In genomic region chr10:60272241-60272640, GRCm38 (mm10) we compare ENCODE assay signal across 21 mouse cellular contexts. TPM values are rescaled to one million over a fixed set of nuclear protein-coding genes. Genes with fewer than 3 reads are reported as not detected.
DNase-seq lines count a peak whose midpoint lies in the region; ATAC-seq and TF ChIP-seq lines count a peak whose summit lies in the region.
"Had no signal": no experiment of that assay in that cellular context is flagged by ENCODE, and none has a peak within 500 bp of the region (broad histone marks: within the 10 kb centered on the region; RNA-seq: fewer than 3 reads in every experiment).

No protein-coding gene starts in this region.

- H3K27ac ChIP-seq in heart, embryonic 13.5 days (replicated peaks), result no peak overlapping the region
- H3K27ac ChIP-seq in MEL (ENCODE audit: control insufficient read depth, low read depth, low read length) (no peak overlapping the region), macrophage (peak overlapping the region; percentile 100)
- H3K27ac ChIP-seq: embryonic facial prominence, embryonic 15.5 days; hindbrain, embryonic 10.5 days; hindbrain, postnatal 0 days; kidney, postnatal 0 days; limb, embryonic 13.5 days; midbrain, embryonic 10.5 days had no signal

- WGBS in heart, embryonic 13.5 days, result 19% methylated on average over 6 of the region's 6 CpGs
- WGBS in macrophage (ENCODE audit: missing documents), result 65% methylated on average over 4 of the region's 6 CpGs

- 0 out of 2 replicates have a peak overlapping the region, but pooled peaks have one; percentile 1 for H3K9ac ChIP-seq in heart, embryonic 13.5 days
- no peak overlapping the region for H3K9ac ChIP-seq in MEL (ENCODE audit: control insufficient read depth, low read depth, low read length, poor library complexity, severe bottlenecking)
- H3K9ac ChIP-seq: embryonic facial prominence, embryonic 15.5 days; forebrain, postnatal 0 days; limb, embryonic 13.5 days had no signal

- H3K36me3 ChIP-seq in heart, embryonic 13.5 days, result no peaks in the 10 kb centered on the region
- H3K36me3 ChIP-seq in G1E (replicated peaks) (no peaks in the 10 kb centered on the region), MEL (ENCODE audit: control insufficient read depth in 1 of 2, insufficient read depth in 2 of 2, low read length in 2 of 2) (peaks cover 0 to 19% of the 10 kb centered on the region in 2 experiments; a peak in 2 of 4 replicates), macrophage (ENCODE audit: inconsistent target) (no peaks in the 10 kb centered on the region)
- H3K36me3 ChIP-seq: embryonic facial prominence, embryonic 15.5 days; hindbrain, embryonic 10.5 days; limb, embryonic 13.5 days; midbrain, embryonic 10.5 days had no signal

- TF ChIP-seq EP300 in MEL (IDR thresholded peaks at IDR 0.05; ENCODE audit: low read depth in 1 of 2, low read length in 2 of 2), result peak in 1 of 2 experiments; percentile 48; a peak in 1 of 4 replicates

- TF ChIP-seq CTCF in G1E (IDR thresholded peaks at IDR 0.05; ENCODE audit: low read depth, low read length), result no peak
- no peak; a peak in 2 of 6 replicates for TF ChIP-seq CTCF in MEL (IDR thresholded peaks at IDR 0.05 in 2 of 3, conservative IDR thresholded peaks at IDR 0.05 in 1 of 3; ENCODE audit: control insufficient read depth in 1 of 3, insufficient read depth in 1 of 3, low read depth in 2 of 3, low read length in 3 of 3, poor library complexity in 1 of 3, severe bottlenecking in 1 of 3)

- H3K9me3 ChIP-seq in heart, embryonic 13.5 days, result no peaks in the 10 kb centered on the region
- H3K9me3 ChIP-seq in G1E (replicated peaks), result no peaks in the 10 kb centered on the region
- no peaks in the 10 kb centered on the region for H3K9me3 ChIP-seq in MEL (replicated peaks; ENCODE audit: insufficient read depth, low read length)
- H3K9me3 ChIP-seq: embryonic facial prominence, embryonic 15.5 days; hindbrain, embryonic 10.5 days; limb, embryonic 13.5 days; midbrain, embryonic 10.5 days had no signal

- TF ChIP-seq RAD21 in MEL (IDR thresholded peaks at IDR 0.05; ENCODE audit: low read depth, low read length), result no peak

- peaks cover 30% of the 10 kb centered on the region for H3K4me1 ChIP-seq in heart, embryonic 13.5 days
- H3K4me1 ChIP-seq in G1E (ENCODE audit: insufficient read depth, low read depth, low read length) (peaks cover 20% of the 10 kb centered on the region), MEL (ENCODE audit: control insufficient read depth in 1 of 2, insufficient read depth in 2 of 2, low read length in 2 of 2) (peaks cover 4 to 24% of the 10 kb centered on the region in 2 experiments)

- TF ChIP-seq POLR2A in MEL (IDR thresholded peaks at IDR 0.05; ENCODE audit: control insufficient read depth in 1 of 2, insufficient read depth in 1 of 2, low read depth in 1 of 2, low read length in 2 of 2, poor library complexity in 1 of 2), result no peak

- no peaks in the 10 kb centered on the region for H3K27me3 ChIP-seq in heart, embryonic 13.5 days (replicated peaks)
- 0 out of 2 replicates have a peak, but pooled peaks cover 4% of the 10 kb centered on the region for H3K27me3 ChIP-seq in G1E (ENCODE audit: insufficient read depth, low read length)
- no peaks in the 10 kb centered on the region for H3K27me3 ChIP-seq in MEL (ENCODE audit: control insufficient read depth in 1 of 2, insufficient read depth in 2 of 2, low read length in 2 of 2)
- H3K27me3 ChIP-seq: embryonic facial prominence, embryonic 15.5 days; limb, embryonic 13.5 days had no signal

- H3K4me3 ChIP-seq in heart, embryonic 13.5 days, result no peak overlapping the region
- H3K4me3 ChIP-seq in G1E (ENCODE audit: low read depth, low read length), result no peak overlapping the region
- H3K4me3 ChIP-seq in MEL (ENCODE audit: control insufficient read depth in 1 of 2, insufficient read depth in 1 of 2, low read depth in 2 of 2, low read length in 2 of 2), result no peak overlapping the region
- no peak overlapping the region for H3K4me3 ChIP-seq in macrophage (ENCODE audit: inconsistent target)
- H3K4me3 ChIP-seq: embryonic facial prominence, embryonic 15.5 days; hindbrain, embryonic 10.5 days; limb, embryonic 13.5 days; midbrain, embryonic 10.5 days had no signal

- ATAC-seq in heart, embryonic 13.5 days (ENCODE audit: extremely low read depth, insufficient number of reproducible peaks, low FRiP score, low TSS enrichment), result no peak
- ATAC-seq in G1E (ENCODE audit: extremely low read depth, insufficient number of reproducible peaks, low FRiP score, poor library complexity, severe bottlenecking), result 0 out of 2 replicates have a peak, but pooled peaks have one; percentile 34
- no peak for ATAC-seq in cerebellum, adult (ENCODE audit: insufficient number of reproducible peaks, low FRiP score, low TSS enrichment)
- ATAC-seq: activated CD4-positive, CD25-positive, alpha-beta regulatory T cell, adult 4 months; forebrain, postnatal 0 days; hindbrain, postnatal 0 days had no signal

- H3K79me2 ChIP-seq in MEL (ENCODE audit: control insufficient read depth, insufficient read depth, low read length, poor library complexity), result no peaks in the 10 kb centered on the region
- peaks cover 74% of the 10 kb centered on the region for H3K79me2 ChIP-seq in macrophage (ENCODE audit: inconsistent target)

- H3K4me2 ChIP-seq in heart, embryonic 13.5 days, result no peak overlapping the region; the same call in 1 of the 2 replicates
- H3K4me2 ChIP-seq: embryonic facial prominence, embryonic 15.5 days; limb, embryonic 13.5 days had no signal

- no peak for DNase-seq in heart, adult 9 months (ENCODE audit: low spot score in 2 of 2)
- DNase-seq in G1E (ENCODE audit: low spot score), result no peak
- peak; percentile 54 for DNase-seq in MEL (ENCODE audit: low read depth, low spot score)
- DNase-seq in left cerebral cortex, adult 8-10 months (ENCODE audit: low spot score in 2 of 2), result no peak
- DNase-seq: adrenal gland, postnatal 25 days; cerebellum, adult 2 months; forebrain, postnatal 0 days; kidney, adult 18-20 months; lung, adult 2 months; right cerebral cortex, postnatal 14 days; thymus, adult 2 months had no signal

TF ChIP-seq in MEL, 35 proteins besides CTCF, POLR2A, EP300 and RAD21:
- TF ChIP-seq SIN3A (IDR thresholded peaks at IDR 0.05; ENCODE audit: low read length), result 0 out of 2 replicates have a peak, but pooled peaks have one; percentile 28
- TF ChIP-seq TCF12 (IDR thresholded peaks at IDR 0.05; ENCODE audit: low read depth, low read length), result 0 out of 2 replicates have a peak, but pooled peaks have one; percentile 16
- no peak for TF ChIP-seq MEF2A (IDR thresholded peaks at IDR 0.05; ENCODE audit: extremely low read depth, insufficient replicate concordance, low read depth, low read length, poor library complexity, severe bottlenecking)

RNA-seq across cellular contexts. Expression of gene Psap, which starts 5.2 kb away (rescaled TPM):
- 95.7 and 102 TPM in 2 replicates for polyA plus RNA-seq in heart, embryonic 13.5 days (2015; fragmentation: Nextera tagmentation; extraction: Ambion mirVana)
- total RNA-seq in G1E (2014; fragmentation: Nextera tagmentation) (55.7 and 74.8 TPM in 2 replicates), G1E (2017) (100 and 103 TPM in 2 replicates), MEL (2012; rRNA removed) (102 and 106 TPM in 2 replicates)
- polyA plus RNA-seq in G1E (2012) (32.9 and 35.8 TPM in 2 replicates), MEL (2012; ENCODE audit: insufficient read depth in 1 of 2, insufficient read length in 2 of 2, low read depth in 1 of 2, low replicate concordance in 2 of 2, missing spikeins in 1 of 2) (100 to 1,000 TPM in 1 of 2 experiments, 10 to 100 TPM in 1; 56.8 to 153 TPM), macrophage (2018) (12,209 to 20,921 TPM (median 16,354 TPM) in 3 replicates)
- total RNA-seq in macrophage (2018; cell fraction: chromatin; rRNA removed), result 1,000 to 10,000 TPM in 22 of 26 experiments, 100 to 1,000 TPM in 4; 715 to 4,323 (median 2,388) TPM
- over 10,000 TPM in 25 of 26 experiments, 1,000 to 10,000 TPM in 1; 9,835 to 25,455 (median 13,887) TPM for total RNA-seq in macrophage (2018; cell fraction: cytosol; rRNA removed)
- total RNA-seq in macrophage (2018; cell fraction: nucleus; rRNA removed), result over 10,000 TPM in 25 of 26 experiments, 1,000 to 10,000 TPM in 1; 4,026 to 20,879 (median 17,761) TPM
- 1,000 to 10,000 TPM; 1,605 to 1,722 (median 1,654) TPM for total RNA-seq in left cerebral cortex, adult 8-10 months (2022)

RNA-seq across cellular contexts. Expression of gene Chst3, which starts 53.2 kb away (rescaled TPM):
- 0.43 and 0.60 TPM in 2 replicates for polyA plus RNA-seq in heart, embryonic 13.5 days (2015; fragmentation: Nextera tagmentation; extraction: Ambion mirVana)
- total RNA-seq in G1E (2014; fragmentation: Nextera tagmentation) (not detected in 2 replicates), G1E (2017) (0.11 TPM in 1 of 2 replicates, not detected in the other), MEL (2012; rRNA removed) (not detected in 2 replicates)
- polyA plus RNA-seq in G1E (2012) (not detected in 2 replicates), MEL (2012; ENCODE audit: insufficient read depth in 1 of 2, insufficient read length in 2 of 2, low read depth in 1 of 2, low replicate concordance in 2 of 2, missing spikeins in 1 of 2) (under 1 TPM in 1 of 2 experiments, not detected in 1; 0.08 TPM), macrophage (2018) (0.07 to 1.2 TPM (median 0.34 TPM) in 3 replicates)
- 1 to 10 TPM in 6 of 26 experiments, under 1 TPM in 7, not detected in 13; 0.36 to 2.8 (median 1.00) TPM for total RNA-seq in macrophage (2018; cell fraction: chromatin; rRNA removed)
- total RNA-seq in macrophage (2018; cell fraction: cytosol; rRNA removed), result under 1 TPM in 16 of 26 experiments, not detected in 10; 0.03 to 0.43 (median 0.19) TPM
- 1 to 10 TPM in 3 of 26 experiments, under 1 TPM in 12, not detected in 11; 0.06 to 2.1 (median 0.48) TPM for total RNA-seq in macrophage (2018; cell fraction: nucleus; rRNA removed)
- total RNA-seq in left cerebral cortex, adult 8-10 months (2022), result 1 to 10 TPM; 1.2 to 2.0 (median 1.9) TPM

Comparison
In these comparisons a context has a peak if more than half of its experiments do, and no peak if none do; other contexts are left out.
1. RNA of gene Psap, which starts 5.2 kb away (polyA plus RNA-seq): 12,209 to 20,921 TPM in macrophage; 56.8 to 153 TPM in MEL, 95.7 to 102 TPM in heart, embryonic 13.5 days and 32.9 to 35.8 TPM in G1E; every median in the first group is over 10 times any median in the second.